Mouse (Mus musculus) regulatory T cell (primary cell): Measurements from ENCODE around the gene Vegfc.

Source experiments
- in situ Hi-C: fragments of 300-600 bp; cut with MboI, MseI; formaldehyde crosslinking; loops from one replicate; pipeline ENCODE4 v1.15.1; 2025; ENCODE audit warnings: high pct_unique_total_duplicates

Vegfc gene

GRCm38 (mm10) chr8:54185336-54185735 is 107.9 kb downstream of the Vegfc start:
- in situ Hi-C loops: loop anchor here (25.0 kb wide), 1 partner anchor 302 kb away; no protein-coding TSS in a partner anchor

GRCm38 (mm10) chr8:54185927-54186326 is 108.5 kb downstream of the Vegfc start:
- in situ Hi-C loops: loop anchor here (25.0 kb wide), 1 partner anchor 301 kb away; no protein-coding TSS in a partner anchor

- in situ Hi-C loops: no loop called here
Measured at GRCm38 (mm10) chr8:54216250-54216649, 138.8 kb downstream of the Vegfc start.

GRCm38 (mm10) chr8:54228801-54229204 is 151.4 kb downstream of the Vegfc start:
- in situ Hi-C loops: no loop called here

- in situ Hi-C loops: no loop called here
Measured at GRCm38 (mm10) chr8:54230638-54231037, 153.2 kb downstream of the Vegfc start.

- in situ Hi-C loops: no loop called here
Measured at GRCm38 (mm10) chr8:54233316-54233715, 155.9 kb downstream of the Vegfc start.
